Mouse (Mus musculus) NIH3T3 (cell line): Measurements from ENCODE around the gene Eid3.
A peak's percentile ranks its signal among the peaks of the same experiment; 100 is the strongest.

Experiments
- DNase-seq: peaks from one replicate; pipeline ENCODE4 v3.0.0-alpha.2; 2012; ENCODE audit warnings: low read depth

The Eid3 gene

DNA sequence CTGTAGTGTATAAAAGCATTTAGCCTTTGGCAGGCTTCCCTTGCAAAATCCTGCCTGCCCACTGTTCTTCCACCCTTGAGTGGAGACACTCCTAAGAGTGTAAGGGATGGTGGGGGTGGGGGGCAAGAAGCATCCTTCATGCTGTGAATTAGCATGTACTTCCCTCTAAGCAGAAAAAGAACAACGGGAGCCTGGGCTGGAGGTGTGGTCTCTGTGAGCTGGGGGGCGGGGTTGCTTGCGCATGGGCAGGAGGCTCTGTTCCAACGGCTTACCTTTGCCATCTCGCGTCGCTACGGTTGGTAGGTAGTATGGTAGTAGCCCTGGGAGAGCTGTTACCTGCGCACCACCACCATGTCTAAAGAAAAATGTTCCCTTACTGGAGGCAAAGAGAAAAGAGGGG lies at the start of gene Eid3:
Gene Eid3 (plus strand): TSS at position 271 of the 400 bp plus-strand sequence.
- DNase-seq: no peak

DNA sequence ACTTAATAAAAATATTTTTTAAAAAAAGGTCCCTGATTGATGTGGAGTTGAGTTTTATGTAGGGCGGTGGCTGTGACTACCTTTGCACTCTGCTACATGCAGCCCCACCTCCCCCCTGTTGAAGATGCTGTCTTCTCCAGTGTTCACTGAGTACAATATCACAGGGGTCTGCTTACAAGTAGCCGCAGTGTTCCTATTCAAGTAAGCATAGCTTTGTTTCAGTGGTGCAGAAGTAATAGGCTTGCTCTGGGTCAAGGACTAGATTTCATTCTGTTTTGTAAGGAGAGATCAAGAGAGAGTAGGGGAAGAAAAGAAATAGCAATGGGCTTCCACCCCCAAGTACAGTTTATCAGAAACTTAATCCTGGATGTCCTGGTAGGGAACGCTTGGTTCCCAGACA lies 48.9 kb upstream of the Eid3 start:
- no peak for DNase-seq

DNA sequence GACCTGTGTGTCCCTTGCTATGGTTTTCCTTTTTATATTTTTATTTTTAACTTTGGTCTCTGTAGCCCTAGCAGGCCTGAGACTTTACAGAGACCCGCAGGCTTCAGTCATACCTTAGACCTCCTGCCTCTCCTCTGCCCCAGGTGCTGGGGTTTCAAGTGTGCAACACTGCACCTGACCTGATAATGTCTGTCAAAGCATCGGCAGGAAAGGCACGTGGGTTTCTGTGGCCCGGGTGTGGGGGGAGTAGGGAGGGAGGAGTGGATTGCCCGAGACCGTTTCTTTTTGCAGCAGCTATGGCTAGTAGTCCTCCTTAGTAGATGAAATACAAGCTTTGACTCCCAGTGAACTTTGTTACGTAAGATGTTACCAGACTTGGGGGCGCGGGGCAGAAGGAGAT lies 48.5 kb upstream of the Eid3 start:
- DNase-seq: no peak

GRCm38 (mm10) chr10:82818661-82819060 lies 47.8 kb upstream of the Eid3 start:
- no peak for DNase-seq

DNA sequence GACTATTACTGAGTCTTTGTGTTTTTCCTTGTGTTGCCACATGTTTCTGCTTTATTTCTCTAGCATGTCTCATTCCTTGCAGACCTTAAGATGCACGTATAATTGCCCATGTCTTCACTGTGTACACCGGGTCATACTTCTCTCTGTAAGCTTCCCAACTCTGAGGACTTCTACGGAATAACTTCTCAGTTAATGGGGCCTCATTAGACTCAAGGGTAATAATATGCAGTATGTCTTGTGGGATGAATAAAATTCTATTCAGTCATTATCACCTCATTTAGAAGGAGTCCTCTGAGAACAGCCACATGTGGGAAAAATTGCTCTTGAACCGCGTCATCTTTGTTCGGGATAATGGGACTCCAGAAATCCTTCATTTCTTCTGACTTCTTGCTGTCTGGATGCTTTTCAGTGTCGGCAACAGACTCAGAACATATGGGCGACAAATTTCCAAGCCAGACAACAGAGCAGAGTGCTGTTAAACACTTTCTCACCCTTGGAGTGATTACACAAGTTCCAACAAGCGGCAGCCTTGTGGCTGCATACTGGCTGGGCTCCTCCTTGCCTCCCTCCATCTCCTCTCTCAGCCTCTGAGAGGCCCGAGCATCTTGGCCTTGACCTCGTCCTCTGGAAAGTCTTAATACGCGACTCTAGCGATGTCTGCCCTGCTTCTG lies 43.2 kb upstream of the Eid3 start:
- no peak for DNase-seq

GRCm38 (mm10) chr10:82823779-82824177 lies 42.6 kb upstream of the Eid3 start:
- DNase-seq: no peak

DNA sequence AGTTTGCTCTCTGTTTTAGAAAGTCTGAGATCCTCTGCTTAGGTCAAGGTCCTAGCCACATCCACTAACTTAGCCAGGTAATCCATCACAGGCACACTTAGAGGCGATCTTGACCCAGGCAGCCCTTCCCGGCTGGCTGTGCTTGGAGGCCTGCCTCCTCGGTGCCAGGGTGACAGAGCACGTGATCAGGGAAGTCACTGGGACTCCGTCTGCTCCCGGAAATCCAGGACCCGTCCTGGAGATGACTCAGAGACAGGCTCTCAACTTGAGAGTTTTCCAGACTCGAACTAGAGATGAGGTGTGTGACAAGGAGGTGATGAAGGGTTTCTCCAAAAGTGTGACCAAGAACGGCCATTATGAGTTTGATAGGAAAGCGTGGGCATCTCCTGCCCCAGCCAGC lies 41.9 kb upstream of the Eid3 start:
- DNase-seq: no peak

GRCm38 (mm10) chr10:82826516-82826915 lies 39.9 kb upstream of the Eid3 start:
- no peak for DNase-seq

DNA sequence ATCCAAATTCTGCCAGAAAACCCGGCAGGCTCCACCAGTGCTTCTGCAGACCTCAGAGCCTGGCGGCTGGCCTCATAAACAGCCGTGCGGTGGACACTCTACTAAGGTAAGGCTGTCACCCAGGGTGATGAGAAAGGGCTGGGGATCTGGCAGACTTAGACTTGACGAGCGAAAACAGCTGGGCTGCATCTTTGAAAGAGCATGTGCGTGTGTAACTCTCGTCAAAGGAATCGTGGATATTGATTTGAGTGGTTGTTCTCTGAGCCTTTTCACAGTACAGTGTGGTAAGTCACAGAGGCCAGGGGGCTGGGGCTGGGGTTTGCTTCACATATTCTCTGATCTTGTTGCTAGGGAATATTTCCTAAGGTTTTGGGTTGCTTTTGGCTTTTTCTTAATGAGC lies 32.5 kb upstream of the Eid3 start, which contains the start of gene Txnrd1:
Gene Txnrd1 (plus strand): TSS at position 26 of the 400 bp plus-strand sequence.
- no peak for DNase-seq

- no peak for DNase-seq
Observed at GRCm38 (mm10) chr10:82835898-82836297, 30.5 kb upstream of the Eid3 start.

GRCm38 (mm10) chr10:82838390-82838789 lies 28.0 kb upstream of the Eid3 start:
- DNase-seq: peak; percentile 60

GRCm38 (mm10) chr10:82844090-82844489 lies 22.3 kb upstream of the Eid3 start:
- no peak for DNase-seq

DNA sequence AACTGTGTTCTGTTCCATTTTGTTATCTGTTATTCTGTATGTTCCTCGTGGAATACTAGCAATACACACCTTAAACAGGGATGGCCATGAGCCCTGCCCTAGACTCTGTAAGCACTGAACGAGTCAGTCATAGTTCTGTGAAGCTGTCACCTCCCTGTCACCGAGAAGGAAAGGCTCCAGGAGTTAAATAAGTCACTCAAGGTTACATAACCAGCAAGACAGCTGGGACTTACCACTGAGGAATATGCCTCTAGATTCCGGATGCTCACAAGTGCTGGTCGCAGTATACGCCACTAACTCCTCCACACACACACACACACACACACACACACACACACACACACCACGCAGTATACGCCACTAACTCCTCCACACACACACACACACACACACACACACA lies 21.7 kb upstream of the Eid3 start:
- DNase-seq: no peak

GRCm38 (mm10) chr10:82847821-82848459 lies 18.5 kb upstream of the Eid3 start:
- no peak for DNase-seq

DNA sequence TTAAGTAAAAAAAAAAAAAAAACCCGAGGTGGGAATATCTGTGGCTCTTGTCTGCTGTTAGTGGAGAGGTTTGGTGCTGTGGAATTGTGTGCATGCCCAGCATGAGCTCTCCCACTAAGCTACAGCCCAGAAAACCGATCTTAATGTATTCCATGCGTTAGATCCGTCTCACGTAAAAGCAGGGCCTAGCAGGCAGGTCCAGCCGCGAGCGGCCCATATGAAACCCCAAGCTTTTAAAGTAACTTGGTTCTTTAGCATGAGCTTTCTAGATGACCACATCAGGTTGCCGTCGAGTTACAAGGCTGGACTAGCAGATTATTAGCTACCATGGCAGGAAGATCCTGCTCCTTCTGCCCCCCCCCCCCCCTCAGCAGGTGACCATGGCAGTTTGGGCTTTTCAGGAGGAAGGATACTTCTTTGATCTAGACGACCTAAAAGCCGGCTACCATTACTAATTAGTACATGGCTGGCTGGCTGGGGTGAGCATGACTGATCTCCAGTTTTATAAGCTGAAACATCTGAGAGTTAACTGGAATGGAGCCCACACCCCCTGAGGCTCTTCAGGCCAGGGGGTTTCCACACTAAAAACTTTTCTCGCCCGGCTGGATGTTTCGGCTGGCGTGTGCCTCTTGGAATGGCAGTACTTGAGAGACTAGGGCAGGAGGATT lies 16.6 kb upstream of the Eid3 start:
- DNase-seq: peak; percentile 34

DNA sequence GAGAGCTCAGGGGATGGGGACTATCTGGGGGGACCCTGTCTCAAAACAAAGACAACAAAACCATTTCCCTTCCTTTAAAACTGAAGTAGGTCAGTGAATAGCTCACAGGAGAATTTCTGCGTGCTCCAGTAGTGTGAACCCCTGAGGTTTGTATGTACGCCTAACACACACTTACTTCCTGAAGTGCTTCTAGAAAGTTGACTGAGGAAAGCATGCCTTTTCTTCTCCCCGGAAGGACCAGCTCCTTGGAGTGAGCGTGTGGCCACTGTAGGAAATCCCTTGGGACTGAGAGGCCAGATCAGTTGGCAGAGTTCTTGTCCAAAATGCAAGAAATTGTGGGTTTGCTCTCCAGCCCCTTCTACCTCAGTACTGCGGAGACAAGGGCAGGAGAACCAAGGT lies 16.1 kb upstream of the Eid3 start:
- no peak for DNase-seq

DNA sequence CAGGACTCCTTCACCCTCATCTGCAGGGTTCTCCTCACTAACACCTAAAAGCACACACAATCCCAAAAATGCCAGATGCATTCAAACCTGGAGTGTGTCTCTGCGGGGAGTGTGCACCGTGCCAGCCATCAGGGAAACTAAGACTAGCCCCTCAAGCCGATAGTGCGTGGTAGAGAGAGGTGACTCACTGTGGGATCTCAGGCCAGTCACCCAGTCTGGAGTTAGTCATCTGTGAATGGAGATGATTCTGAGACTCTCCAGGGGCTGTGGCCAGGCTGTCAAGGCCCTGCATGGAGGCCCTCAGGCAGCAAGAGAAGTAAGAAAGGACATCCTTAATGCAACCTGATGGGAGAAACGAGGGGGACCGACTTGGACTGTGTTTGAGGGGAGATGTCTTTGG lies 14.7 kb upstream of the Eid3 start:
- peak; percentile 48 for DNase-seq

DNA sequence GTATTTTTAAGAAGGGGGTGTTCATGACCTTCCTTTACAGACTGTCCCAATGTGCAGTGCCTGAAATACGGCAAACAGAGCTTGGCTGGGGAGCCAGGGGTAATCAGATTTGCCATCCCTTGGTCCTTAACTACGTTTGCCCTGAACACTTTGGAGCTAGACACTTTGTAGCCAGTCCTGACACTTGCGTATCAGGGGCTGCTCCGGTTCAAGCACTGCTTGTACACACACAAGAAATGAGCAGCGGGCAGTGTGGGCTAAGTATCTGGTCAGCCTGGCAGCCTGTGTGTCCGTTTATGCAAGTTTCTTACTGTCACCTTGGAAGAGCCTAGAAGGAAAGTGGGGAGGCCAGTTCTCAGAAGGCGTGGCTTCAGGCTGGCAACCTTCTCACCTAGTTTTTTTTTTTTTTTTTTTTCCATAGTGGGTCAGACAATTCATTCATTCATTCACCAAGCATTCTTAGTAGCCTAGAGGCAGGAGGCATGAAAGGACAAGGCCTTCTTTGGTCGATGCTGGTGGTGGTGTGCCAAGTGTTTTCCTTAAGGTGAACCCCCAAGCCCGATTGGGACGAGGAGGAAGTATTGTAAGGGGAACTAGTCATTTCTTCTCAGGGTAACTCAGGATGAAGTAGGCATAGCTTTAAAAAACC lies 8.3 kb upstream of the Eid3 start:
- peak; percentile 55 for DNase-seq

- DNase-seq: peak; percentile 92
Observed at GRCm38 (mm10) chr10:82858691-82859532, 7.5 kb upstream of the Eid3 start.

- peak; percentile 73 for DNase-seq
Observed at GRCm38 (mm10) chr10:82859533-82859915, 6.9 kb upstream of the Eid3 start.

DNA sequence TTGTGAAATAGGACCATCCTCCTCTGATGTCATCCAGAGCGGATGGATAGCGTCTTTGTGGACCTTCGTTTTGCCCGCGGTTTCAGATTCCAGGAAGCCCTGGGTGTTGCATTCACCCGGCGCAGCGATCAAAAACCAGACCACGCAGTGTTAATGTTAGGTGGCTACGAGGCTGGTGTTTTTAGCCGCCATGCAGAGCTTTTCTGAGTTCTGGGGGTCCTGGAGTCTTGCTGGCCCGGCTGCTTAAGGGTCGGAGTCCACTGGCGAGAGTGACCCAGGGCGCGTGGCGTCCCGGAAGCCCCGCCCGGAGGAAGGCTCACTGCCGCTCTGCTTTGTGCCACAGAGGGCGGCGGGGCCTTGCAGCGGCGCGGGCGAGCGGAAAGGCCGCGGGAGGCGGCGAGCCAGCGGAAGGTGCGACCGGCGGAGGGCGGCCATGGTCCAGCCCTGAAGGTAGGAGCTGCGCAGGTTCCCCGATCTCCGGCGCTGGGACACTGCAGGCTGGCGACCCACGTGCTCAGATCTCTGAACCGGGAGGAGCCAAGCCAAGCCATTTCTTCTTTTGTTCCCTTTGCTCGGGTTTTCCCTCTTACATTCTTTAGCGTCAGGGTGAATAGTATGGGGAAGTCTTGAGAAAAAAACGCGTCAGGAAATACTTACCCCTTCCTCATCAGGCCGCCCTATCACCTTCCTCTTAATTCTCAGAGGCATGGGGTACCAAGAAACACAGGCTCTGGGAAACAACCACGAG lies 6.1 kb upstream of the Eid3 start:
- DNase-seq: peak; percentile 83
